Mouse (Mus musculus) inflammation-experienced regulatory T-cells, adult 6 months (primary cell): ENCODE data around the gene Olfr67. TPM values are rescaled to one million over a fixed set of nuclear protein-coding genes. Genes with fewer than 3 reads are reported as not detected.
"Not testable (repeated sequence)": the region's sequence is repeated elsewhere in the genome, so short reads cannot be mapped to it uniquely, and the experiment has no call there.

ENCODE experiments used
- ATAC-seq: one replicate; pipeline ENCODE4 v1.8.0; 2017
- polyA plus RNA-seq, 3 experiments: library from polyadenylated mRNA; unstranded; fragments of 100-300 nt; shearing (Covaris generic); gene quantifications; one replicate each; pipeline ENCODE4 v1.2.1; 2017

Olfr67 gene
- polyA plus RNA-seq, 3 experiments from 2014 or later, result not detected

DNA sequence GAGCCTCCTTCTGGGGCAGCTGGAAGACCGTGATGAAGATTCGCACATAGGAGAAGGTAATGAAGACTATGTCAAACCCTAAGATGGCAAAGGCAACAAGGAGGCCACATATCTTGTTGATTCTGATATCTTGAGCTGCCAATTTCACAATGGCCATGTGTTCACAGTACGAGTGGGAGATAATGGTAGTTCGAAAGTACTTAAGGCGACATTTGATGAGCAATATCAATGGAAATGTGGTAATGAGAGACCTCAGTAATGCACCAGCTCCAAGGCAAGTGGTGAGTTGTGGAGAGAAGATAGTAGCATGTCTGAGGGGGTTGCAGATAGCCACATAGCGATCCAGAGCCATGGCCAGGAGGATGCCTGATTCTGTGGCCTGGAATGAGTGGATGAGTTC lies 23.9 kb downstream of the Olfr67 start:
- ATAC-seq, result not testable (repeated sequence)

GRCm38 (mm10) chr7:103762212-103762611 lies 29.4 kb downstream of the Olfr67 start:
- not testable (repeated sequence) for ATAC-seq

GRCm38 (mm10) chr7:103757233-103757632 lies 34.4 kb downstream of the Olfr67 start, which contains the start of gene Olfr630:
Gene Olfr630 (minus strand): TSS chr7:103757333.
- no peak for ATAC-seq

- ATAC-seq, result no peak
These were observed 46.8 kb downstream of the Olfr67 start, which contains the start of gene Olfr629 for GRCm38 (mm10) chr7:103744843-103745242. Gene Olfr629 (minus strand): TSS chr7:103744943.

Other genes with a start within 250 kb of the Olfr67 start
- not detected for gene Olfr612, start 249.1 kb downstream of the Olfr67 start, polyA plus RNA-seq
- gene Olfr613, start 243.7 kb downstream of the Olfr67 start, polyA plus RNA-seq, result not detected
- gene Olfr615, start 235.7 kb downstream of the Olfr67 start, polyA plus RNA-seq, result not detected
- gene Olfr616, start 222.7 kb downstream of the Olfr67 start, polyA plus RNA-seq, result not detected
- gene Olfr617, start 218.8 kb downstream of the Olfr67 start, polyA plus RNA-seq, result not detected
- gene Olfr618, start 201.7 kb downstream of the Olfr67 start, polyA plus RNA-seq, result not detected
- not detected for gene Olfr619, start 191.2 kb downstream of the Olfr67 start, polyA plus RNA-seq
- under 1 TPM in 2 of 3 experiments, not detected in 1; 0.18 to 0.95 TPM for gene Olfr620, start 179.3 kb downstream of the Olfr67 start, polyA plus RNA-seq
- gene Olfr622, start 149.1 kb downstream of the Olfr67 start, polyA plus RNA-seq, result not detected
- gene Olfr623, start 128.1 kb downstream of the Olfr67 start, polyA plus RNA-seq, result not detected
- gene Olfr624, start 120.6 kb downstream of the Olfr67 start, polyA plus RNA-seq, result not detected
- not detected for gene Olfr625-ps1, start 109.1 kb downstream of the Olfr67 start, polyA plus RNA-seq
- gene Olfr243, start 77.2 kb downstream of the Olfr67 start, polyA plus RNA-seq, result not detected
- gene Olfr628, start 61.4 kb downstream of the Olfr67 start, polyA plus RNA-seq, result not detected
- not detected for gene Olfr629, start 46.9 kb downstream of the Olfr67 start, polyA plus RNA-seq
- gene Olfr630, start 34.5 kb downstream of the Olfr67 start, polyA plus RNA-seq, result not detected
- gene Olfr69, start 20.2 kb downstream of the Olfr67 start, polyA plus RNA-seq, result under 1 TPM in 1 of 3 experiments, not detected in 2; 0.12 TPM
- gene Olfr68, start 12.1 kb downstream of the Olfr67 start, polyA plus RNA-seq, result not detected
- gene Hbb-bt, start 22.2 kb upstream of the Olfr67 start, polyA plus RNA-seq, result 1 to 10 TPM; 2.9 to 8.6 (median 3.0) TPM
- gene Hbb-bs, start 36.3 kb upstream of the Olfr67 start, polyA plus RNA-seq, result 10 to 100 TPM in 2 of 3 experiments, 1 to 10 TPM in 1; 9.8 to 22.5 (median 18.1) TPM
- gene Hbb-bh2, start 48.7 kb upstream of the Olfr67 start, polyA plus RNA-seq, result not detected
- gene Hbb-bh1, start 51.3 kb upstream of the Olfr67 start, polyA plus RNA-seq, result not detected
- not detected for gene Hbb-y, start 61.4 kb upstream of the Olfr67 start, polyA plus RNA-seq
- gene Olfr66, start 94.4 kb upstream of the Olfr67 start, polyA plus RNA-seq, result not detected
- gene Olfr64, start 102.7 kb upstream of the Olfr67 start, polyA plus RNA-seq, result not detected
- gene Olfr65, start 111.7 kb upstream of the Olfr67 start, polyA plus RNA-seq, result not detected
- not detected for gene Olfr631, start 137.0 kb upstream of the Olfr67 start, polyA plus RNA-seq
- gene Olfr632, start 142.5 kb upstream of the Olfr67 start, polyA plus RNA-seq, result not detected
- gene Olfr633, start 152.6 kb upstream of the Olfr67 start, polyA plus RNA-seq, result not detected
- under 1 TPM in 1 of 3 experiments, not detected in 2; 0.07 TPM for gene Olfr635, start 179.3 kb upstream of the Olfr67 start, polyA plus RNA-seq
- not detected for gene Olfr638, start 206.9 kb upstream of the Olfr67 start, polyA plus RNA-seq
- not detected for gene Olfr639, start 225.5 kb upstream of the Olfr67 start, polyA plus RNA-seq
- not detected for gene Olfr640, start 233.8 kb upstream of the Olfr67 start, polyA plus RNA-seq
- not detected for gene Olfr641, start 243.6 kb upstream of the Olfr67 start, polyA plus RNA-seq